22 mouse cellular contexts compared by ENCODE assay signal in the genomic region with DNA sequence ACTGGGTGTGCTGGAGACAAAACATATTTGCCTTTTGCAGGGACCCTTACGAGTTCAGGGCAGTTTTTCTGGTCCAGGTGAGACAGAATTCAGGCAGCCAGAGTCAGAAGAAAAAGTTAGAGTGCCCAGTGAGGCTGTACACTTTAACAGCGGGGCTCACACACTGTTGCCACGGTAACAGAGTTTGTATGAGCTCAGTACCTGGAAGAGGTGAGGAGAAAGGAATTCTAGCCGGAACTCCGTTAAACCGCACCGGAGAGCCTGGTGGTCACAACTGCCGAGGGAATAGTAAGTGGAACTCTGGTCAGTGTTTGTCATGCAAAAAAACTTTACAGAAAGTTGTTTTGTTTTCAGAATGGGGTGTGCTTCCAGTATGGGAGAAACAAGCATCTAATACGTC.
DNase-seq lines count a peak whose midpoint lies in the region; ATAC-seq and TF ChIP-seq lines count a peak whose summit lies in the region.
"Had no signal": no experiment of that assay in that cellular context is flagged by ENCODE, and none has a peak within 500 bp of the region (broad histone marks: within the 10 kb centered on the region; RNA-seq: fewer than 3 reads in every experiment).

No protein-coding gene starts in this region.

- intact Hi-C loops in left cerebral cortex, postnatal 14 days (cut with DNase I) = no loop called here

- no peak overlapping the region for H3K4me3 ChIP-seq in forebrain, embryonic 10.5 days
- no peak overlapping the region for H3K4me3 ChIP-seq in forebrain, embryonic 12.5 days (replicated peaks)
- H3K4me3 ChIP-seq in kidney, adult 2 months (ENCODE audit: insufficient read depth, low read depth, low read length) = no peak overlapping the region
- no peak overlapping the region for H3K4me3 ChIP-seq in kidney, embryonic 14.5 days (ENCODE audit: low read length)
- H3K4me3 ChIP-seq in midbrain, embryonic 10.5 days = no peak overlapping the region
- no peak overlapping the region for H3K4me3 ChIP-seq in midbrain, embryonic 11.5 days (ENCODE audit: low read depth, low read length)
- H3K4me3 ChIP-seq: embryonic facial prominence, embryonic 13.5 days; gastrocnemius, adult 2 months; heart, embryonic 12.5 days; hindbrain, embryonic 12.5 days had no signal

- H3K27me3 ChIP-seq in forebrain, embryonic 10.5 days (ENCODE audit: poor library complexity, severe bottlenecking) = peaks cover 32% of the 10 kb centered on the region
- H3K27me3 ChIP-seq in forebrain, embryonic 12.5 days = 0 out of 2 replicates have a peak, but pooled peaks cover 3% of the 10 kb centered on the region
- no peaks in the 10 kb centered on the region for H3K27me3 ChIP-seq in kidney, adult 2 months (replicated peaks; ENCODE audit: control insufficient read depth, insufficient read depth, low read length)
- no peaks in the 10 kb centered on the region for H3K27me3 ChIP-seq in kidney, embryonic 14.5 days (ENCODE audit: control insufficient read depth, insufficient read depth, low read length)
- peaks cover 7% of the 10 kb centered on the region; the same call in 1 of the 2 replicates for H3K27me3 ChIP-seq in midbrain, embryonic 10.5 days (ENCODE audit: low read depth, poor library complexity, severe bottlenecking)
- H3K27me3 ChIP-seq in midbrain, embryonic 11.5 days (ENCODE audit: control insufficient read depth, insufficient read depth, low read length) = no peaks in the 10 kb centered on the region
- H3K27me3 ChIP-seq: embryonic facial prominence, embryonic 13.5 days; heart, embryonic 12.5 days; hindbrain, embryonic 12.5 days had no signal

- no peak for TF ChIP-seq CTCF in kidney, adult 2 months (conservative IDR thresholded peaks at IDR 0.05; ENCODE audit: insufficient read depth, insufficient read length, low read depth, low read length)

- H3K4me1 ChIP-seq in forebrain, embryonic 10.5 days = peaks cover 65% of the 10 kb centered on the region
- peaks cover 44% of the 10 kb centered on the region for H3K4me1 ChIP-seq in forebrain, embryonic 12.5 days
- no peaks in the 10 kb centered on the region for H3K4me1 ChIP-seq in kidney, adult 2 months (ENCODE audit: control insufficient read depth, insufficient read depth, low read length)
- H3K4me1 ChIP-seq in kidney, embryonic 14.5 days (ENCODE audit: control insufficient read depth, insufficient read depth, low read length) = peaks cover 12% of the 10 kb centered on the region; the same call in 1 of the 2 replicates
- H3K4me1 ChIP-seq in midbrain, embryonic 10.5 days = peaks cover 88% of the 10 kb centered on the region
- H3K4me1 ChIP-seq in midbrain, embryonic 11.5 days (ENCODE audit: control insufficient read depth, insufficient read depth, low read length) = peaks cover 35% of the 10 kb centered on the region

- 84% methylated on average over 9 of the region's 9 CpGs for WGBS in forebrain, embryonic 10.5 days
- WGBS in forebrain, embryonic 12.5 days = 79% methylated on average over 9 of the region's 9 CpGs
- WGBS in kidney, adult 2 months = 72% methylated on average over 9 of the region's 9 CpGs
- 76% methylated on average over 9 of the region's 9 CpGs for WGBS in kidney, embryonic 14.5 days
- 81% methylated on average over 9 of the region's 9 CpGs for WGBS in midbrain, embryonic 10.5 days
- WGBS in midbrain, embryonic 11.5 days = 74% methylated on average over 9 of the region's 9 CpGs

- ATAC-seq in forebrain, embryonic 12.5 days (ENCODE audit: low FRiP score) = no peak
- ATAC-seq in kidney, embryonic 14.5 days (ENCODE audit: low FRiP score, low TSS enrichment) = no peak
- ATAC-seq in midbrain, embryonic 11.5 days (ENCODE audit: low FRiP score) = no peak
- ATAC-seq: activated CD4-positive, CD25-positive, alpha-beta regulatory T cell, adult 4 months; CD4-positive, CD25-positive, alpha-beta regulatory T cell, adult 4 months; forebrain, embryonic 14.5 days; inflammation-experienced regulatory T-cells, adult 6 months had no signal

- H3K4me2 ChIP-seq in forebrain, embryonic 12.5 days = no peak overlapping the region
- no peak overlapping the region for H3K4me2 ChIP-seq in kidney, embryonic 14.5 days (replicated peaks; ENCODE audit: low read depth, low read length)
- no peak overlapping the region for H3K4me2 ChIP-seq in midbrain, embryonic 11.5 days
- H3K4me2 ChIP-seq: embryonic facial prominence, embryonic 13.5 days; heart, embryonic 12.5 days; hindbrain, embryonic 12.5 days had no signal

- no peaks in the 10 kb centered on the region for H3K9me3 ChIP-seq in forebrain, embryonic 10.5 days
- no peaks in the 10 kb centered on the region for H3K9me3 ChIP-seq in forebrain, embryonic 12.5 days
- H3K9me3 ChIP-seq in kidney, embryonic 14.5 days (ENCODE audit: control insufficient read depth, low read length) = no peaks in the 10 kb centered on the region
- H3K9me3 ChIP-seq in midbrain, embryonic 10.5 days (replicated peaks) = no peaks in the 10 kb centered on the region
- no peaks in the 10 kb centered on the region for H3K9me3 ChIP-seq in midbrain, embryonic 11.5 days (ENCODE audit: control insufficient read depth, low read length)
- H3K9me3 ChIP-seq: embryonic facial prominence, embryonic 13.5 days; heart, embryonic 12.5 days; hindbrain, embryonic 12.5 days had no signal

- peak overlapping the region; percentile 56 for H3K27ac ChIP-seq in forebrain, embryonic 10.5 days
- no peak overlapping the region for H3K27ac ChIP-seq in forebrain, embryonic 12.5 days
- H3K27ac ChIP-seq in kidney, adult 2 months (ENCODE audit: insufficient read depth, low read depth, low read length) = no peak overlapping the region
- no peak overlapping the region for H3K27ac ChIP-seq in kidney, embryonic 14.5 days (ENCODE audit: low read depth, low read length)
- peak overlapping the region; percentile 82 for H3K27ac ChIP-seq in midbrain, embryonic 10.5 days (replicated peaks)
- no peak overlapping the region for H3K27ac ChIP-seq in midbrain, embryonic 11.5 days (ENCODE audit: low read depth, low read length)
- H3K27ac ChIP-seq: embryonic facial prominence, embryonic 13.5 days; hindbrain, embryonic 12.5 days had no signal

- DNase-seq in forebrain, embryonic 10.5 days (ENCODE audit: extremely low spot score, low spot score) = no peak
- peak; percentile 18 for DNase-seq in kidney, adult 2 months
- DNase-seq in midbrain, embryonic 10.5 days (ENCODE audit: low spot score) = no peak
- DNase-seq in midbrain, embryonic 11.5 days (ENCODE audit: low spot score, missing footprints) = no peak
- no peak for DNase-seq in left cerebral cortex, postnatal 14 days (ENCODE audit: low spot score in 2 of 2)
- DNase-seq: adrenal gland, postnatal 14 days; B cell, adult 2 months; cerebellum, adult 11-12 months; cerebellum, adult 9-11 months; cerebellum, postnatal 36 days; gastrocnemius, adult 2 months; gastrocnemius, postnatal 25 days had no signal

- no peak for TF ChIP-seq POLR2A in kidney, adult 2 months (IDR thresholded peaks at IDR 0.05; ENCODE audit: low read depth, low read length)

- no peak overlapping the region for H3K9ac ChIP-seq in forebrain, embryonic 12.5 days
- H3K9ac ChIP-seq in kidney, embryonic 14.5 days (ENCODE audit: low read depth, low read length) = no peak overlapping the region
- no peak overlapping the region for H3K9ac ChIP-seq in midbrain, embryonic 11.5 days (ENCODE audit: low read length)
- H3K9ac ChIP-seq: embryonic facial prominence, embryonic 13.5 days; heart, embryonic 12.5 days; hindbrain, embryonic 12.5 days had no signal

- H3K36me3 ChIP-seq in forebrain, embryonic 10.5 days (replicated peaks) = no peaks in the 10 kb centered on the region
- H3K36me3 ChIP-seq in forebrain, embryonic 12.5 days (replicated peaks) = no peaks in the 10 kb centered on the region
- H3K36me3 ChIP-seq in kidney, adult 2 months (ENCODE audit: control insufficient read depth, insufficient read depth, low read length) = no peaks in the 10 kb centered on the region
- H3K36me3 ChIP-seq in kidney, embryonic 14.5 days (ENCODE audit: control insufficient read depth, insufficient read depth, low read length) = no peaks in the 10 kb centered on the region
- H3K36me3 ChIP-seq in midbrain, embryonic 10.5 days = no peaks in the 10 kb centered on the region
- no peaks in the 10 kb centered on the region for H3K36me3 ChIP-seq in midbrain, embryonic 11.5 days (ENCODE audit: control insufficient read depth, insufficient read depth, low read length)
- H3K36me3 ChIP-seq: embryonic facial prominence, embryonic 13.5 days; G1E; heart, embryonic 12.5 days; hindbrain, embryonic 12.5 days had no signal

Comparison
In these comparisons a context has a peak if more than half of its experiments do, and no peak if none do; other contexts are left out.
1. H3K27ac ChIP-seq: peak in forebrain, embryonic 10.5 days (single experiment) and midbrain, embryonic 10.5 days (single experiment); none in forebrain, embryonic 12.5 days (single experiment), kidney, adult 2 months (single experiment), kidney, embryonic 14.5 days (single experiment) and midbrain, embryonic 11.5 days (single experiment).